In the genomic region with DNA sequence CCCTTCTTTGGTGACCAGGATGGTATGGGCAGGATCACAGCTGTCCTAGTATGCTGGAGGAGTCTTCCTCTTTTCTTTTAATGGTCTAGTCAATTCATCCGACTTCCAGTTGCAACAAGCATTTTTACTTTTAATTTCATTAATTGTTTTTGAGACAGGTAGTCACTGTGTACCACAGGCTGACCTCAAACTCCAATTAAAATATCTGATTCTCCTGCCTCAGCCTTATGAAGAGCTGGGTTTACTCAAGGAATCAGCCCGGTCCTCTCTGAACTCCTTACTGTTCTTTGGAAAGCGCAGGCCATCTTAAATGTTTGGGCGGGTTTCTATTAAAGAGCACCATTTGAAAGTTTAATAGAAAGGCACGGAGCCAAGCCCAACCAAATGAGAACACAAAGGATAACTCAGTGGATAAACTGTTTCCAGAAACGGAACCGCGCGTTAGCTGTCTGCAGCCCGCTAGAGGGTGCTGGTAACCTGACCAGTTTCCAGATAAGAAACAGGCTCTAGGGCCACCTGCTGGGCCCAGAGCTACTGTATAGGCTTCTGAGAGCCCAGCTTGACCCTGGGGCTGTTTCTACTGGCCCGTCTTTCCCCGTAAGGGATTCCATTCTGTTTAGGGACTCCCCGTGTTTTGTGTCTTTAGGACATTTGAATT, we compare ENCODE assay signal across 8 mouse cellular contexts. TPM values are rescaled to one million over a fixed set of nuclear protein-coding genes. Genes with fewer than 3 reads are reported as not detected.
A peak's percentile ranks its signal among the peaks of the same experiment; 100 is the strongest.
DNase-seq lines count a peak whose midpoint lies in the region; ATAC-seq lines count a peak whose summit lies in the region.

No protein-coding gene starts in this region.

- H3K9me3 ChIP-seq in embryonic facial prominence, embryonic 11.5 days (replicated peaks; ENCODE audit: control insufficient read depth, low read length), result no peaks in the 10 kb centered on the region
- H3K9me3 ChIP-seq in kidney, embryonic 16.5 days (ENCODE audit: low read length), result no peaks in the 10 kb centered on the region

- no peaks in the 10 kb centered on the region for H3K36me3 ChIP-seq in embryonic facial prominence, embryonic 11.5 days (replicated peaks; ENCODE audit: control insufficient read depth, insufficient read depth, low read depth, low read length)
- H3K36me3 ChIP-seq in kidney, embryonic 16.5 days (ENCODE audit: insufficient read depth, low read length), result no peaks in the 10 kb centered on the region

- no peak overlapping the region for H3K9ac ChIP-seq in embryonic facial prominence, embryonic 11.5 days (replicated peaks; ENCODE audit: low read length)
- 0 out of 2 replicates have a peak overlapping the region, but pooled peaks have one; percentile 22 for H3K9ac ChIP-seq in kidney, embryonic 16.5 days (replicated peaks; ENCODE audit: low read length)

- no peaks in the 10 kb centered on the region for H3K27me3 ChIP-seq in embryonic facial prominence, embryonic 11.5 days (ENCODE audit: control insufficient read depth, insufficient read depth, low read length)
- no peaks in the 10 kb centered on the region for H3K27me3 ChIP-seq in kidney, embryonic 16.5 days (ENCODE audit: insufficient read depth, low read length)

- no peaks in the 10 kb centered on the region for H3K4me1 ChIP-seq in embryonic facial prominence, embryonic 11.5 days (ENCODE audit: control insufficient read depth, insufficient read depth, low read length)
- 0 out of 2 replicates have a peak, but pooled peaks cover 3% of the 10 kb centered on the region for H3K4me1 ChIP-seq in kidney, embryonic 16.5 days (ENCODE audit: insufficient read depth, low read length)

- no peak overlapping the region for H3K4me3 ChIP-seq in embryonic facial prominence, embryonic 11.5 days (ENCODE audit: low read depth, low read length)
- H3K4me3 ChIP-seq in kidney, embryonic 16.5 days (ENCODE audit: low read length), result no peak overlapping the region

- H3K4me2 ChIP-seq in embryonic facial prominence, embryonic 11.5 days (ENCODE audit: low read depth, low read length), result no peak overlapping the region
- no peak overlapping the region; the same call in 1 of the 2 replicates for H3K4me2 ChIP-seq in kidney, embryonic 16.5 days (replicated peaks; ENCODE audit: low read depth, low read length)

- DNase-seq in 416B (ENCODE audit: low read depth) (peak; percentile 88), liver (peak; percentile 77)
- DNase-seq in adrenal gland, postnatal 10 days, result peak; percentile 86
- DNase-seq in embryonic facial prominence, embryonic 11.5 days (ENCODE audit: low spot score), result peak; percentile 90
- peak; percentile 65 to 80 for DNase-seq in heart, adult 9 months (ENCODE audit: low spot score in 2 of 2)
- peak; percentile 78 for DNase-seq in naive thymus-derived CD4-positive, alpha-beta T cell, adult 2 months (ENCODE audit: low read depth)
- DNase-seq in spleen, postnatal 4 days (ENCODE audit: low spot score in 2 of 2), result peak; percentile 61 to 82

- 13% methylated on average over 13 of the region's 13 CpGs for WGBS in embryonic facial prominence, embryonic 11.5 days
- WGBS in kidney, embryonic 16.5 days, result 8% methylated on average over 13 of the region's 13 CpGs

- H3K27ac ChIP-seq in embryonic facial prominence, embryonic 11.5 days (replicated peaks; ENCODE audit: low read depth, low read length), result no peak overlapping the region
- peak overlapping the region; percentile 41; the same call in 1 of the 2 replicates for H3K27ac ChIP-seq in kidney, embryonic 16.5 days (ENCODE audit: low read length)

- ATAC-seq in embryonic facial prominence, embryonic 11.5 days (replicated peaks; ENCODE audit: insufficient number of reproducible peaks, low FRiP score, low TSS enrichment, low read depth), result peak; percentile 70; the same call in 1 of the 2 replicates
- ATAC-seq in kidney, embryonic 16.5 days (ENCODE audit: low FRiP score, low TSS enrichment), result peak; percentile 91

RNA-seq across cellular contexts. Expression of a gene that starts 1.0 kb away (rescaled TPM):
- under 1 TPM; 0.72 to 0.82 TPM for total RNA-seq in adrenal gland, postnatal 10 days (2021)
- polyA plus RNA-seq in embryonic facial prominence, embryonic 11.5 days (2014; fragmentation: Nextera tagmentation; extraction: Ambion mirVana), result not detected in 2 replicates
- polyA plus RNA-seq in kidney, embryonic 16.5 days (2015; fragmentation: Nextera tagmentation; extraction: Ambion mirVana), result 1.2 and 1.8 TPM in 2 replicates

RNA-seq across cellular contexts. Expression of a gene that starts 7.3 kb away (rescaled TPM):
- 1,000 to 10,000 TPM; 1,610 to 1,679 TPM for total RNA-seq in adrenal gland, postnatal 10 days (2021)
- polyA plus RNA-seq in embryonic facial prominence, embryonic 11.5 days (2014; fragmentation: Nextera tagmentation; extraction: Ambion mirVana), result 460 and 476 TPM in 2 replicates
- 681 and 722 TPM in 2 replicates for polyA plus RNA-seq in kidney, embryonic 16.5 days (2015; fragmentation: Nextera tagmentation; extraction: Ambion mirVana)

RNA-seq across cellular contexts. Expression of a gene that starts 26.0 kb away (rescaled TPM):
- not detected for total RNA-seq in adrenal gland, postnatal 10 days (2021)
- polyA plus RNA-seq in embryonic facial prominence, embryonic 11.5 days (2014; fragmentation: Nextera tagmentation; extraction: Ambion mirVana), result 0.31 TPM in 1 of 2 replicates, not detected in the other
- 0.26 TPM in 1 of 2 replicates, not detected in the other for polyA plus RNA-seq in kidney, embryonic 16.5 days (2015; fragmentation: Nextera tagmentation; extraction: Ambion mirVana)

RNA-seq across cellular contexts. Expression of a gene that starts 30.3 kb away (rescaled TPM):
- total RNA-seq in adrenal gland, postnatal 10 days (2021), result 100 to 1,000 TPM; 111 to 133 TPM
- polyA plus RNA-seq in embryonic facial prominence, embryonic 11.5 days (2014; fragmentation: Nextera tagmentation; extraction: Ambion mirVana), result 90.9 and 99.0 TPM in 2 replicates
- polyA plus RNA-seq in kidney, embryonic 16.5 days (2015; fragmentation: Nextera tagmentation; extraction: Ambion mirVana), result 118 and 123 TPM in 2 replicates
